Mouse (Mus musculus) embryonic facial prominence, embryonic 13.5 days (tissue): ENCODE measurements around the gene Trank1. TPM values are rescaled to one million over a fixed set of nuclear protein-coding genes. Genes with fewer than 3 reads are reported as not detected.

Experiments
- ATAC-seq: fragments of 200-750 bp; cut with Nextera tagmentation; 2 replicates; pipeline ENCODE4 v1.8.0; 2017; ENCODE audit warnings: low read depth; ENCODE audit not compliant: insufficient number of reproducible peaks, insufficient read depth, low FRiP score, low TSS enrichment
- H3K27ac ChIP-seq: fragments of 300-500 bp; sonication (generic); 2 replicates; pipeline ENCODE4 v1.5.1; 2015; ENCODE audit warnings: moderate library complexity, mild to moderate bottlenecking, inconsistent platforms
- H3K27me3 ChIP-seq: fragments of 300-500 bp; sonication (generic); 2 replicates; pipeline ENCODE4 v1.6.1; 2015; ENCODE audit warnings: mild to moderate bottlenecking, inconsistent platforms
- H3K36me3 ChIP-seq: fragments of 300-500 bp; sonication (generic); 2 replicates; pipeline ENCODE4 v1.6.1; 2015; ENCODE audit warnings: mild to moderate bottlenecking, inconsistent platforms
- H3K4me1 ChIP-seq: fragments of 300-500 bp; sonication (generic); 2 replicates; pipeline ENCODE4 v1.6.1; 2015; ENCODE audit warnings: inconsistent platforms
- H3K4me2 ChIP-seq: fragments of 300-500 bp; sonication (generic); 2 replicates; pipeline ENCODE4 v1.6.1; 2015; ENCODE audit warnings: moderate library complexity, mild to moderate bottlenecking, inconsistent platforms
- H3K4me3 ChIP-seq: fragments of 300-500 bp; sonication (generic); 2 replicates; pipeline ENCODE4 v1.5.1; 2015; ENCODE audit warnings: mild to moderate bottlenecking, inconsistent platforms
- H3K9ac ChIP-seq: fragments of 300-500 bp; sonication (generic); 2 replicates; pipeline ENCODE4 v1.6.1; 2015; ENCODE audit warnings: mild to moderate bottlenecking, inconsistent platforms
- H3K9me3 ChIP-seq: fragments of 300-500 bp; sonication (generic); 2 replicates; pipeline ENCODE4 v1.6.1; 2016; ENCODE audit warnings: inconsistent platforms
- WGBS: fragments of 180-500 bp; shearing (Covaris S2); methylation state at CpG from one replicate; pipeline ENCODE4 v1.1.7; 2015; ENCODE audit warnings: mixed read lengths; 5-methylcytosine and 5-hydroxymethylcytosine counted together
- polyA plus RNA-seq: library from polyadenylated mRNA; unstranded; fragments of >200 nt; fragmentation: Nextera tagmentation; extraction: Ambion mirVana; gene quantifications from 2 replicates; pipeline ENCODE4 v1.2.1, GENCODE M21; 2015

Gene Trank1
- polyA plus RNA-seq, 1 experiment from 2014 or later = 0.49 TPM

- Histone ChIP-seq H3K4me2 (no peak overlapping the region), H3K9me3 (no peaks in the 10 kb centered on the region), H3K27ac (no peak overlapping the region), H3K36me3 (no peaks in the 10 kb centered on the region), H3K4me3 (no peak overlapping the region), H3K4me1 (no peaks in the 10 kb centered on the region), H3K27me3 (no peaks in the 10 kb centered on the region), H3K9ac (no peak overlapping the region)
- no peak for ATAC-seq
- WGBS = 74% methylated on average over 1 of the region's 1 CpGs
Measured at GRCm38 (mm10) chr9:111351641-111352040, 40.1 kb downstream of the Trank1 start.

- ATAC-seq = no peak
- Histone ChIP-seq H3K4me2 (no peak overlapping the region), H3K36me3 (no peaks in the 10 kb centered on the region), H3K4me1 (no peaks in the 10 kb centered on the region), H3K4me3 (no peak overlapping the region), H3K9me3 (no peaks in the 10 kb centered on the region), H3K27me3 (no peaks in the 10 kb centered on the region), H3K9ac (no peak overlapping the region), H3K27ac (no peak overlapping the region)
- WGBS = 84% methylated on average over 3 of the region's 3 CpGs
Measured at GRCm38 (mm10) chr9:111352646-111353045, 41.1 kb downstream of the Trank1 start.

GRCm38 (mm10) chr9:111355041-111355440 is 43.5 kb downstream of the Trank1 start:
- ATAC-seq = no peak
- 51% methylated on average over 4 of the region's 4 CpGs for WGBS
- no peak overlapping the region for H3K9ac ChIP-seq
- H3K36me3 ChIP-seq = no peaks in the 10 kb centered on the region
- H3K9me3 ChIP-seq = no peaks in the 10 kb centered on the region
- H3K4me3 ChIP-seq = no peak overlapping the region
- no peaks in the 10 kb centered on the region for H3K4me1 ChIP-seq
- no peak overlapping the region for H3K27ac ChIP-seq
- no peaks in the 10 kb centered on the region for H3K27me3 ChIP-seq
- no peak overlapping the region for H3K4me2 ChIP-seq

DNA sequence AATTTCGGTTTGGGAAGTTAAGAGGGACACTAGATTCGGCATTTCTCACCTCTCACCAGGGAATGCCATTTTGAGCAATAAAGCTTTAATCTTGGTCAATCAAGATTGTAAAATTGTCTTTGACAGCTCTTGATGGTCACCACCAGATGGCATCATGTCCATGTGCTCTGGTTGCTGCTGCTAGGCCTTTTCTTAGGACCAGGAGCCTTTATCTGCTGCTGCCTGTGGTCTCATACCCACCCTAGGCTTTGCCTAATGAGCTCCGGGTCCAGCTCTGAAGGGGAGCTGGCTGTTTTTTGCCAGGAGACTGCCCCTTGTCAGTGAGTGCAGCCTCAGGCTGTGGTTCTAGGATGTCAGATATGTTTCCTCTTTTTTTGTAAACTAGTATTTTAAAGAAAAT is 44.8 kb downstream of the Trank1 start:
- Histone ChIP-seq H3K27me3 (no peaks in the 10 kb centered on the region), H3K9ac (no peak overlapping the region), H3K4me2 (no peak overlapping the region), H3K4me1 (no peaks in the 10 kb centered on the region), H3K27ac (no peak overlapping the region), H3K36me3 (no peaks in the 10 kb centered on the region), H3K9me3 (no peaks in the 10 kb centered on the region), H3K4me3 (no peak overlapping the region)
- 38% methylated on average over 3 of the region's 3 CpGs for WGBS
- ATAC-seq = no peak

DNA sequence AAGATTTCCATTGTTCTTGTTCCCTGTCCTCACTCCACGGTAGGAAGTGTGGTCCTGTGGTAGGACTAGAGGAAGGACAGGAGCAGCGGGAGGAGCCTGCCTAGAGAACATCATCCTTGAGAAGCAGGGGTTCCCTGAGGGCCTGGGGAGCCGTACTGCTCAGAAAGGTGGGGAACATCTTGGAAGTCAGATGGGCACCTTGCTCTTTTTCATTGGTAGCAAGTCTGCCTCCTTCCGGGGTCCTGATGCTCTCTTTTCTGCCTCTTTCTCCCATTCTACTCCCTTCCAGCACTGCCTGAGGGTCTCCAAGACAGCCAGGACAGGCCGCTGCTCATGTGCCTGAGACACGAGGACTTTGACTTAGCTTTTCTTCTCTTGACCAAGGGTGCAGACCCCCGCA is 52.1 kb downstream of the Trank1 start:
- H3K4me1 ChIP-seq = no peaks in the 10 kb centered on the region
- no peaks in the 10 kb centered on the region for H3K9me3 ChIP-seq
- no peak overlapping the region for H3K27ac ChIP-seq
- H3K9ac ChIP-seq = no peak overlapping the region
- no peak overlapping the region for H3K4me3 ChIP-seq
- H3K36me3 ChIP-seq = no peaks in the 10 kb centered on the region
- H3K27me3 ChIP-seq = no peaks in the 10 kb centered on the region
- no peak overlapping the region for H3K4me2 ChIP-seq
- ATAC-seq = no peak
- WGBS = 62% methylated on average over 7 of the region's 7 CpGs

DNA sequence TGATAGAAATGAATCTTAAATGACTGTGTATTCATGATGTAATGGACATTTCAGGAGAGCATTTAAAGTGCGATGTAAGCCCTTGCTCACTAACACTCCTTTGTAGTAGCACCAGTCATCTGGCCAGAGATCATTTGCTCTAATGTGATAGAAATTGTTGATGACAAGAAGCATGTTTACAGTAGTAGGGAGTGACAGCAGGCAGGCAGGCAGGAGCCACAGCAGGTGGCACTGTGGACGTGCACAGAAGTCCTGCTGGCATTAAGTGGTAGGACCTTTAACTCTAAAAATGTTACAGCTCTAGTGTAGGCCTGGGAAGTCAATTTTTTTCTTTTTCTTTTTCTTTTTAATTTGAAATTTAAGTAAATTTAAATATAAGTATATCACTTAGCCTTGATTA is 56.2 kb downstream of the Trank1 start:
- ATAC-seq = no peak
- no peaks in the 10 kb centered on the region for H3K27me3 ChIP-seq
- no peaks in the 10 kb centered on the region for H3K36me3 ChIP-seq
- H3K4me2 ChIP-seq = no peak overlapping the region
- WGBS = 52% methylated on average over 2 of the region's 2 CpGs
- H3K4me3 ChIP-seq = no peak overlapping the region
- H3K9me3 ChIP-seq = no peaks in the 10 kb centered on the region
- H3K27ac ChIP-seq = no peak overlapping the region
- no peak overlapping the region for H3K9ac ChIP-seq
- H3K4me1 ChIP-seq = no peaks in the 10 kb centered on the region

- Histone ChIP-seq H3K4me3 (no peak overlapping the region), H3K36me3 (no peaks in the 10 kb centered on the region), H3K27me3 (no peaks in the 10 kb centered on the region), H3K4me2 (no peak overlapping the region), H3K4me1 (no peaks in the 10 kb centered on the region), H3K27ac (no peak overlapping the region), H3K9ac (no peak overlapping the region), H3K9me3 (no peaks in the 10 kb centered on the region)
- no peak for ATAC-seq
- 90% methylated on average over 3 of the region's 3 CpGs for WGBS
Measured at GRCm38 (mm10) chr9:111372079-111372478, 60.5 kb downstream of the Trank1 start.

GRCm38 (mm10) chr9:111377868-111378267 is 66.3 kb downstream of the Trank1 start:
- no peak overlapping the region for H3K4me3 ChIP-seq
- H3K27ac ChIP-seq = no peak overlapping the region
- H3K9ac ChIP-seq = no peak overlapping the region
- no peak overlapping the region for H3K4me2 ChIP-seq
- H3K4me1 ChIP-seq = no peaks in the 10 kb centered on the region
- 77% methylated on average over 6 of the region's 6 CpGs for WGBS
- H3K36me3 ChIP-seq = no peaks in the 10 kb centered on the region
- H3K9me3 ChIP-seq = no peaks in the 10 kb centered on the region
- ATAC-seq = no peak
- no peaks in the 10 kb centered on the region for H3K27me3 ChIP-seq

- 80% methylated on average over 9 of the region's 9 CpGs for WGBS
- H3K4me2 ChIP-seq = no peak overlapping the region
- H3K27me3 ChIP-seq = no peaks in the 10 kb centered on the region
- no peak overlapping the region for H3K9ac ChIP-seq
- H3K27ac ChIP-seq = no peak overlapping the region
- no peak for ATAC-seq
- peaks cover 10% of the 10 kb centered on the region for H3K4me1 ChIP-seq
- H3K4me3 ChIP-seq = no peak overlapping the region
- H3K9me3 ChIP-seq = no peaks in the 10 kb centered on the region
- H3K36me3 ChIP-seq = no peaks in the 10 kb centered on the region
Measured at GRCm38 (mm10) chr9:111381056-111382025, 69.8 kb downstream of the Trank1 start.

GRCm38 (mm10) chr9:111382469-111382868 is 70.9 kb downstream of the Trank1 start:
- no peak for ATAC-seq
- H3K4me2 ChIP-seq = no peak overlapping the region

DNA sequence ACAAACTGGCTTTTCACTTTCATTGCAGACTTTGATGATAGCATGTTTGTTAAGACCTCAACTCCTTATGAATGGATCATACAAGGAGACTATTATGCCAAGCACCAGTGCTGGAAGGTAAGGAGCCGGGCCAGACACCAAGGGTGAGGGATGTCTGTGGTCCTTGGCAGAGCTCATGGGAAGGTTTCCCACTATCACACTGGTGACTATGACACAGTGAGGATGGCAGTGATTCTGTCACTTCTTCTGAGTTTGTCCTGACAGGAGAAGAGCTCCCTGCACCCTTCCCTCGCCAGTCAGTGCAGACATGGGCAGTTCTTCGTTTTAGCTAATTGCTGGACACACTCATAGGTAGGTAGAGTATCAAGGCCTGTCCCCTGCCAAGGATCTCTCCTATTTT is 71.5 kb downstream of the Trank1 start:
- Histone ChIP-seq H3K27me3 (no peaks in the 10 kb centered on the region), H3K27ac (no peak overlapping the region), H3K4me3 (no peak overlapping the region), H3K9me3 (no peaks in the 10 kb centered on the region), H3K9ac (no peak overlapping the region), H3K36me3 (no peaks in the 10 kb centered on the region), H3K4me1 (peaks cover 23% of the 10 kb centered on the region), H3K4me2 (no peak overlapping the region)
- no peak for ATAC-seq
- WGBS = 80% methylated on average over 3 of the region's 3 CpGs

More at GRCm38 (mm10) chr9:111382469-111382868, 70.9 kb downstream of the Trank1 start:
- WGBS = 97% methylated on average over 6 of the region's 6 CpGs
- no peak overlapping the region for H3K9ac ChIP-seq
- H3K27me3 ChIP-seq = no peaks in the 10 kb centered on the region
- no peaks in the 10 kb centered on the region for H3K9me3 ChIP-seq
- H3K27ac ChIP-seq = no peak overlapping the region
- no peak overlapping the region for H3K4me3 ChIP-seq
- H3K4me1 ChIP-seq = peaks cover 18% of the 10 kb centered on the region
- H3K36me3 ChIP-seq = no peaks in the 10 kb centered on the region

- H3K36me3 ChIP-seq = no peaks in the 10 kb centered on the region
- no peak for ATAC-seq
- H3K4me1 ChIP-seq = peaks cover 23% of the 10 kb centered on the region
- H3K27ac ChIP-seq = no peak overlapping the region
- no peak overlapping the region for H3K4me3 ChIP-seq
- H3K4me2 ChIP-seq = no peak overlapping the region
- H3K9me3 ChIP-seq = no peaks in the 10 kb centered on the region
- WGBS = 52% methylated on average over 3 of the region's 3 CpGs
- H3K27me3 ChIP-seq = no peaks in the 10 kb centered on the region
- H3K9ac ChIP-seq = no peak overlapping the region
Measured at GRCm38 (mm10) chr9:111383756-111384155, 72.2 kb downstream of the Trank1 start.
